Mouse (Mus musculus) adrenal gland, adult 18-20 months (tissue): ENCODE results near the gene Pafah1b1. TPM values are rescaled to one million over a fixed set of nuclear protein-coding genes. Genes with fewer than 3 reads are reported as not detected.

Experiments used
- DNase-seq, 2 experiments: peaks; one replicate each; pipeline ENCODE4 v3.0.0; 2021 to 2022; ENCODE audit warnings: low spot score in 2 of 2
- total RNA-seq, 2 experiments: library from RNA; stranded (reverse); gene quantifications; 1 replicate in 1 of 2; 2 replicates in 1 of 2; pipeline ENCODE4 v1.2.3; 2021

Pafah1b1 gene
- total RNA-seq, 2 experiments from 2014 or later: 185 to 188 TPM

DNA sequence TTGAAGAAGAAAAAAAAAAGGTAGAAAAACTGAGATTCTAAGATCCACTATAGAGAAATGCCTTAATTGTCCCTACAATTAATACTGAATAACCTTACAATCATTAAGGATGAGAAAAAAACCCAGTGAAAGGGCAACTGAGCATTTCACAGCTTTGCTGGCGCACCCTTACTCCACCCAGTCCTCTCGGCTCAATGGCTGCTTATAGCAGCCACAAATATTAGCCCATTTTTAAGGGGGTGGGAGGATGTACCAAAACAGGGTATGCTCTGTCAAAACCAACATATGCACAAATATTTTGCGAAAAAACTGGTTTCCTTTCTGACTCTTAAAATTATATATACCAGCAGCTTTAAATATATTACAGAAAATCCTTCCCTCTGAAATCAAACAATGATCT lies 2.5 kb downstream of the Pafah1b1 start:
- no peak for DNase-seq

DNA sequence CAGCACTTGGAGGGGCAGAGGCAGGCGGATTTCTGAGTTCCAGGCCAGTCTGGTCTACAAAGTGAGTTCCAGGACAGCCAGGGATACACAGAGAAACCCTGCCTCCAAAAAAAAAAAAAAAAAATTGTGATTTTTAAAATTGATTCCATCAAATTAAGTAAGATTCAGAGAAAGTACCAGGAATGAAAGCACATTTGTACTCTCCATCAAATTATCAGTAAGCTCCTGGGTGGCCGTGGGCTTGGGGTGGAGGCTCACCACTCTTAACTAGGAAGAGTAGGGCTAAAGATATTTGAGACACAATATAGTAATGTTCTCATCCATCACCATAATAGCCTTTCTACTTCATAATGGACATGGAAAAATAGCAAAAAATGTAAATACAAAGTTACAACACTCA lies 3.3 kb downstream of the Pafah1b1 start:
- no peak for DNase-seq

- no peak for DNase-seq
Measured at GRCm38 (mm10) chr11:74720668-74721067, 3.8 kb downstream of the Pafah1b1 start.

- DNase-seq: no peak
Measured at GRCm38 (mm10) chr11:74715971-74716525, 8.4 kb downstream of the Pafah1b1 start.

DNA sequence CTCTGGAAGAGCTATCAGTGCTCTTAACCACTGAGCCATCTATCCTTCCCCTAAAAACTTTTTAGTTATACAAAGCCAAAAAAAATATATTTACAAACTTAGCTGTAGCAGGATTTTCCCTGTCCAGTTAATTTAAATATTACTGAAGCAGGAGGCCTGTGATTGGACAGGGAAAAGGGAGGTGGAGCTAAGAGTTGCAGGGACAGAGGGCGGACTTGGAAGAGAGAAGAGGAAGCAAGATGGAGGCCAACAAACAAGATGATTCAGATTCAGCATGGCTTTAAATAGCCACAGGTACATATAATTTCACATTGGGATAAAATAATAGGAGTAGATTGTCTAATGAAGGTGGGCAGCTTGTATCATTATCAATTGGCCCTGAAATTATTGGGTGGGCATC lies 13.8 kb downstream of the Pafah1b1 start:
- DNase-seq: no peak

- DNase-seq: no peak
Measured at GRCm38 (mm10) chr11:74708781-74709180, 15.7 kb downstream of the Pafah1b1 start.

- DNase-seq: no peak
Measured at GRCm38 (mm10) chr11:74704068-74704467, 20.4 kb downstream of the Pafah1b1 start.

DNA sequence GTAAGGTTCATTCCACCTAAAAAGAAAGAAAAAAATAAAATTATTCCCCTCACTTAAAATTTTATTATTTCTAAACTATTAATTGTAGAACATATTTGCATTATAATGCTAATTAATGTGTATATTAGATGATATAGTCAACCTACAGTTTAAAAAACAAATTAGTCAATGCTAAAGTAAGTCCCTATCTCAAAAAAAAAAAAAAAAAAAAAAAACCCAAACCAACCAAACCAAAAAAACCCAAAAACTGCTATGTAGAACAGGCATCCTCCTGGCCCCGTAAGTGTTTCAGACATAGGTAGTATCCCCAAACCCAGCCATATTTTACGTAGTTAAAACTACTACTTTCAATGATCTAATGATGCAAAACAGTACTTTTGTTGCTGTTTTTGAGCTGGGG lies 25.0 kb downstream of the Pafah1b1 start:
- DNase-seq: no peak

GRCm38 (mm10) chr11:74692151-74692550 lies 32.3 kb downstream of the Pafah1b1 start:
- DNase-seq: no peak

- DNase-seq: no peak
Measured at GRCm38 (mm10) chr11:74675156-74675555, 49.3 kb downstream of the Pafah1b1 start.

GRCm38 (mm10) chr11:74674713-74675112 lies 49.8 kb downstream of the Pafah1b1 start:
- DNase-seq: no peak

- no peak for DNase-seq
Measured at GRCm38 (mm10) chr11:74673561-74673960, 50.9 kb downstream of the Pafah1b1 start.

DNA sequence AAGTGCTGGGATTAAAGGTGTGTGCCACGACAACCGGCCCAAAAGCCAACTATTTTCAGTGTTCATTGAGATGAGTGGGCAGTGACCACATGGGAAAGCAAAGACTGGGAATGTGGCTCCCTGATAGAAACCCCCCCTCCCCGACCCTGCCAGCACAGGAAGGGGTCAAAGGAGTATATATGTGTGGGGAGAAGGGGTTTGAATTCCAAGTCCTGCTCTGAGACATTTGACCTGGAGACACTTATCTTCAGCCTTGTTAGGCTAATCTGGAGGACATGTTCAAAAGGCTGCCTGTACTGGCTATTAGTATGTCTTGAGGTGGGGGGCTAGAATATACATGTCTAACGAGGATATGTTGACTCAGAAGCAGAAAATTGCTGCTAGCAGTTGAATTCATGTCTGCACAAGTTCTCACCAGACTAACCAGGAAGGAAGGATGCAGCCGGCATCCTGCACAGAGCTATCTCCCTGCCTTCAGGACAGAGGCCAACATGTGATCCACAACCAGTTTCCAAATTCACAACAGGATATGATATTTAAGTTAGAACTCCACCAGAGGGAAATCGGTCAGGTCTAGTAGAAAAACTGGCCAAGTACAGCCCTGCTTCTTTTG lies 51.5 kb downstream of the Pafah1b1 start:
- DNase-seq: no peak

DNA sequence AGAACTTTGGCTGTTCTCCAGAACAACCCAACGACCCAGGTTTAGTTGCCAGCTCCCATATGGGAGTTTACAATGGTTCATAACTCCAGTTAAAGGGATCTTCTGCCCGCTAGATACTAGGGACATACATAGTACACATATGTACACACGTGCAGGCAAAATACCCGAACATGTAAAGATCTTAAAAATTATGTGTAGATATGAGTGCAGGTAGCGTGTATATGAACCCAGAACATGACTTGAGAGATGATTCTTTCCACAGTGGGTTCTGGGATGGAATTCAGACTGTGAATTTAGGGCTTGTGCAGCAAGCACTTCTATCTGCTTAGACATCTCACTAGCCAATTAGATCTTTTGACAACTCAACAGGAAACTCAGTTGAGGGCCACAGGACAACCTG lies 52.6 kb downstream of the Pafah1b1 start:
- no peak for DNase-seq

DNA sequence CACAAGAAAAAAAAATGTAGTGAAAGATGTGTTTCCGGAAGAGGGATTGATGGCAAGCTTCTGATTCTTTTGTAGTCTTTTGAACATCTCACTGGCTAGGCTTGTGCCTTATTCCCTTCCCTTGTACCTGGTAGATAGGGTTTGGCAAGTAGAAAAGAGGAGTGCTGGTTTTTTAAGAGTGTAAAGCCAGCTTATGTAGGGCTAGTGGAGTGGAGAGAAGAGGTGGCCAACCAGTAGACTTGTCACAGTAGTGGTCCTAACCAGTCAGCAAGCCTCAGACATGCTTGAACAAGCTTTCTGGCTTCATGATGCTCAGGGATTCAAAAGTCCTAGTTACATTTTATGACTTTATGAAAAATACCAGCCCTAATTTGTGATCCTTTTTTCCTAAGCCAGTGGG lies 53.5 kb downstream of the Pafah1b1 start:
- no peak for DNase-seq

- DNase-seq: no peak
Measured at GRCm38 (mm10) chr11:74670151-74670550, 54.3 kb downstream of the Pafah1b1 start.

DNA sequence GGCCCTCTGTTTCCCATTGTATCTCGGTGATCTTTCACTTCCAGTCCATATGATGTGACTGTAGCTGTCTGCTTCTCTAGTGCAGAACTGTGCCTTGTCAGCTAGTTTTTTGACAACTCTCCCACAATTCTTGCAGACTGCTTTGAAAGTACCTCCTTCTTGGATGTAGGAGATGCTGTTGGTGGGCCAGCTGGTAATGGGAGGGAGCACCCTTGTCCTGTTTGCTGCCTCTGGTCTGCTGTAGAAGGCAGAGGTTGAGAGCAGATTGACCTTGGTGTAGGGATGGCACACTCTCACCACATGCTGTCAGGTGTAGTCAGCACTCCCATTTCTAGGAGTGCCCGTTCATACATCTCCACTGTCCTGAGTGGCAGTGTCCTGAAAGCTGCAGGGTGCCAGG lies 55.5 kb downstream of the Pafah1b1 start:
- DNase-seq: no peak

DNA sequence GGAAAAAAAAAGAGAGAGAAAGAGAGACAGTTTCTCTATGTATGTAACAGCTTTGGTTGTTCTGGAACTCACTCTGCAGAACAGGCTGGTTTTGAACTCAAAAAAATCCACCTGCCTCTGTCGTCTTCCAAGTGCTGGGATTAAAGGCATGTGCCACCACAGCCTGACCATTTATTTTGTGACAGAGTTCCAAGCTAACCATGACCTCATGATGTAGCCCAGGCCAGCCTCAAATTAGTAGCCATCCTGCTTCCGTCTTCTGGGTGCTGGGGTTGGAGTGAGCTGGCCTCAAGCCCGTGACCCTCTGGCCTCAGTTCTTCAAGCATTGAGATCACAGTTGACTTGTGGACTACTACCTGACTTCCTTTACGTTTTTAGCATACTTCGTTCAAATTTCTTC lies 56.0 kb downstream of the Pafah1b1 start:
- no peak for DNase-seq

DNA sequence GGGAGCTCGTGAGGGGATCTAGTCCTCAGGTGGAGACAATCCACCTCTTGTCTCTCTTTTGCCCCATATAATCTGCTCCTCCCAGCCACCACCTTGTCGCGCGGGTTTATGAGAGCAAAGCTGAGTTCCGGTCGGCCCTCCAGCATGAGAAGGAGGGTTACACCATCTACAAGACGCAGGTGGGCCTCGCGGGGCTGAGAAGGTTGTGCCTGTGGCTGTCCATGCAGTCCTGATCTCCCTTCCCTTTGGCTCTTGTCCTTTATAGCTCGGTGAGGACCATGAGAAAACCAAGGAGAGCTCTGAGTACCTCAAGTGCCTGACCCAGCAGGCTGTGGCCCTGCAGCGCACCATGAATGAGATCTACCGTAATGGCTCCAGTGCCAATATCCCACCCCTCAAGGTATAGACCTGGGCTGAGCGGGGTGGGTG lies 56.9 kb downstream of the Pafah1b1 start:
- DNase-seq: no peak

DNA sequence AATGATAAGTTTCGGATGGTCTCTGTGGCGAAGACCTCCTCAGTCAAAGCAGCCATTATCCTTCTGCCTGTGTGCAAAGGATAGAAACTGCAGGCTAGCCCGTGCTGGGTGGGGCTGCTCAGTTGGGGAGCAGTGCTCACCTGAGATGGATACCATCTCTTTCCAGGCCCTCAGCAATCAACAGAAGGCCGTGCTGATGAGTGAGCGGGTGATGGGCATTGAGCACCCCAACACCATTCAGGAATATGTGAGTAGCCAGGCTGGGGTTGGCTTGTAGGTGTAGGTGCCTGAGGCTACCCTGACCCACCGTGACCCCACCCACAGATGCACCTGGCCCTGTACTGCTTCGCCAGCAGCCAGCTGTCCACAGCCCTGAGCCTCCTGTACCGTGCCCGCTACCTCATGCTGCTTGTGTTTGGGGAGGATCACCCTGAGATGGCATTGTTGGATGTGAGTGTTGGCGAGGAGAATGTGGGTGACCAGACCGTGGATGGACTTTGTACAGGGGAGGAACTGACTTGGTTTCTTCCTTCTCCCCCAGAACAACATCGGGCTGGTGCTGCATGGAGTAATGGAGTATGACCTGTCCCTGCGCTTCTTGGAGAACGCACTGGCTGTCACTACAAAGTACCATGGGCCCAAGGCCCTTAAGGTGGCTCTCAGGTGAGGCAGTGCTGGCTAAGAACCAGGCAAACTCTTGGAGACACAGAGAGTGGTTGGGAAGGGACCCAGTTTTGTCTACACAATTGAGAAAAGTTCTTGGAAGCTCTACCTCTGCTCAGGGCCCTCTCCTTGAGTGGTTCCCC lies 57.5 kb downstream of the Pafah1b1 start:
- DNase-seq: no peak

DNA sequence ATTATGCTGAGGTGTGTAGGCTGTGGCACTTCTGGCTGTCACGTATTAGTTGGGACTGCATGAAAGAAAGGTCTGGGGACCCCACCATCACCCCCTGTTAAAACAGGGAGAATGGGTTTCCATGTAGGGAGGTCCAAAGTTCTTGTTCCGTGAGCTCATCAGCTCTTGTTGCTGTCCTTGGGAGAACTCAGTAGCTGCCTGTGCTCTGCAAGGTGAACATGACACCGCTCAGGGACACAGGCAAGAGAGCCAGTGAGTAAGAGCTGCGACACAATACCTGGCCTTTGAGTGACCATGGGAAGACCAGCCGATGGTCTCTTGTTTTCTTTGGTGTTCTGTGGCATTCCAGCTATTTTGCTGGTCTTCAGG lies 58.2 kb downstream of the Pafah1b1 start:
- no peak for DNase-seq

DNA sequence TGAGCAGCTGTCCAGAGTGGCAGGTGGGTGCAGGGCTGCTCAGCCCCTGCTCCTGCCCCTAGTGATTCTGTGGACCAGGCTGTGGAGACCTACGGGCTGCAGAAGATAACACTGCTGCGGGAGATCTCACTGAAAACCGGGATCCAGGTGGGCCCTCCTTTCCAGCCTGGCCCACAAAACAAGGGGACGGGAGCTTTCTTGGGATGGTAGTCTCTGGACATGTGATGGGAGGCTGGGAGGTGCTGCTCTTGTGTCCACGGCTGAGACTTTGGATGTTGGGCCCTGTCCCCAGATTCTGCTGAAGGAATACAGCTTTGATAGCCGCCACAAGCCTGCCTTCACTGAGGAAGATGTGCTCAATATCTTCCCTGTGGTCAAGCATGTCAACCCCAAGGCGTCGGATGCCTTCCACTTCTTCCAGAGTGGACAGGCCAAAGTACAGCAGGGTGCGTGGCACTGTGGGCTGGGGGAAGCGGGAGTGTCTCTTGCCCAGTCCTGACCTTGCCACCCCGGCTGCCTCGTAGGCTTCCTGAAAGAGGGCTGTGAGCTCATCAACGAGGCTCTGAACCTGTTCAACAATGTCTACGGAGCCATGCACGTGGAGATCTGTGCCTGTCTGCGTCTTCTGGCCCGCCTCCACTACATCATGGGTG lies 58.7 kb downstream of the Pafah1b1 start:
- no peak for DNase-seq
